Mouse (Mus musculus) 416B (cell line): ENCODE results near the gene Vmp1.

Experiments
- DNase-seq: peaks from one replicate; pipeline ENCODE4 v3.0.0; 2011; ENCODE audit warnings: low read depth

Vmp1 gene

GRCm38 (mm10) chr11:86600209-86600557, 83.5 kb downstream of the Vmp1 start:
- no peak for DNase-seq

DNA sequence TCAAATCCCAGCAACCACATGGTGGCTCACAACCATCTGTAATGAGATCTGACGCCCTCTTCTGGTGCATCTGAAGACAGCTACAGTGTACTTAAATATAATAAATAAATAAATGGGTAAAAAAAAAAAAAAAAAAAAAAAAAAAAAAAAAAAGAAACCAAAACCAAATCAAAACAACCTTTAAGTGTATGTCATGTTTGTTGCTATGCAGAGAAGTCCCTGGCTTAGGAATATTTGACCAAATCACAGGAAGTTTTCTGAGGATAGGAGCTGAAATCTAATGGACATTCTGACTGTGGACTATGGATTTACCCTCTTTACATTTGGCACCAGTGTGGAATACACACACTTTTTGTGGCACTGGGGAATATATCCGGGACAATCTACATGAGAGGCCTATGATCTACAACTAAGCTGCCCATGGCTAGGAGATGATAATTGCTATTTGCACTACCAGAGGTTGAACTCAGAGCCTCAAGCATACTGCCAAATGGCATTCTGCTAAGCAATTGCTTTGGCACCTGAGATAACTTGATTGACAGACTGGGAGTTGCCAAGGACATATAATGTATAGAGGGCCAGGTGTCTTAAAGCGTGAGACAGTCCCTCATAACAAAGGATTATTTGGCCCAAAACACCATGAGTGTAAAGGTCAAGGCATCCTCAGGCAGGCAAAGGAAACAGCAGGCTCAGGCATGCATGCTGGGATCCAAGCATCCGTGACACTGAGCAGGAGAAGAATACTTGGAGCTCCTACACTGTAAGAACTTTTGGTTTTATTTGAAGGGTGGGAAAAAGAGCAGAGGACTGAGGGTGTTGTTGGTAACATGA, 84.0 kb downstream of the Vmp1 start:
- DNase-seq: no peak

GRCm38 (mm10) chr11:86598572-86598971, 85.1 kb downstream of the Vmp1 start:
- no peak for DNase-seq

- no peak for DNase-seq
Observed at GRCm38 (mm10) chr11:86598154-86598553, 85.5 kb downstream of the Vmp1 start.

DNA sequence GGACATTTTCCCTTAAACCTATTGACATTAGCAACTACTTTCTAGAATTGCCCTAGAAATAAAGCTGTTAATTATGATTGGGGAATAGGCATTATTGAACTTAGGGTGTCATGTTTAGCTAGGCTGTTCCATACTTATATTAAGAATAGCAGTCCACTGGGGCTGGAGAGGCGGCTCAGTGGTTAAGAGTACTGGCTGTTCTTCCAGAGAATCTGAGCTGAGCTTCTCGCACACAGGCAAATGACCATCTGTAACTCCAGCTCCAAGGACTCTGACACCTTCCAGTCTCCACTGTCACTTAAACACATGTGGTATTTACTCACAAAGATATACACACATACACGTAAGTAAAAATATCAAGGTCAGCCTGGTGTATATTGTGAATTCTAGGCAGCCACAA, 86.7 kb downstream of the Vmp1 start:
- no peak for DNase-seq

DNA sequence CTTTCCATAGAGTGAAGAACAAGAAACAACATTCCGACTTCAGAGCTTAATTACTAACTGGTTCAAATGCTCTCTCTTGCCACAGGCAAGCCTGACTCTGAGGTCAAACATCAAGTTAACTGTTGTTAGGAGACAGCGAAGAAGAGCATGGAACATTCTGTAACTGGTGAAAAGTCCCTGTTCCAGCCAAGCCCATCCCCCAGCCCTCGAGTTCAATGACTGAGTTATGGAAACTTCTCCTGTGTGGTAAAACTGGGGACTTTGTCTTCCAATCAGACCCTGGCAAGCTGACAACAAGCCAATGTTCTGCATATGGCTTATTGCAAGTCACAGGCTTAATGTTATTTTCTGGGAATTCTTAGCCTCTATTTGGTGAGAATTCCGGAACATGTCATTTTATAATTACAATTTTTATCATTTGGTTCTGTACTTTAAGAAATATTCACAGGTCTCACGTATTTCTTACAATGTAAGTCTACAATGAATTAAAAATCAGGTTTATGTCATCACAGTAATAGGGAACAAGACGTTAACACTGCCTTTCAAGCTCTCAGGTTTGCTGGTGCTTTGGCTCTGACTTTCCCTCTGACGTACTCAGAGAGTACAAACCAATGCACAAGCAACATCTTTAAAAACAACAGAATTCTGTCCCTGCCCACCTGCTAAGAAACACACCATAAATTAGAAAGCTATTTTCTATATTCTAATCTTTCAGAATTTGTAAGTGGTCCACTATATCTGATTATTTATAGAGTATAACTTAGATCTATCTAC, 87.3 kb downstream of the Vmp1 start:
- no peak for DNase-seq

DNA sequence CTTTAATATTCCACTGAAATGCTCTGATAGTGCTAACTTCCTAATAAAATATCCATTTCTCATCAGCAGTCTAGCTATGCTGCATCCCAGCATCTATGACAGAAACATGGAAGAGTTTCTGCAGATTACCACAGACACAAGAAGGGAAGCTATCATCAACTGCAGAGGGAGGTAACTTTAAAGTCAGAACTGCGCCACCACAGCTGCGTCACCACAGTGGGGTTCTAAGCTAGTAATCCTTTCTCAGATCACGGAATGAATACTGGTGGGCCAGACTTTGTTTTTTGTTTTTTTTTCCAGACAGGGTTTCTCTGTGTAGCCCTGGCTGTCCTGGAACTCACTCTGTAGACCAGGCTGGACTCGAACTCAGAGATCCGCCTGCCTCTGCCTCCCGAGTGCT, 88.3 kb downstream of the Vmp1 start:
- DNase-seq: no peak

GRCm38 (mm10) chr11:86594188-86594876, 89.3 kb downstream of the Vmp1 start:
- DNase-seq: no peak

GRCm38 (mm10) chr11:86593443-86593842, 90.2 kb downstream of the Vmp1 start:
- no peak for DNase-seq

DNA sequence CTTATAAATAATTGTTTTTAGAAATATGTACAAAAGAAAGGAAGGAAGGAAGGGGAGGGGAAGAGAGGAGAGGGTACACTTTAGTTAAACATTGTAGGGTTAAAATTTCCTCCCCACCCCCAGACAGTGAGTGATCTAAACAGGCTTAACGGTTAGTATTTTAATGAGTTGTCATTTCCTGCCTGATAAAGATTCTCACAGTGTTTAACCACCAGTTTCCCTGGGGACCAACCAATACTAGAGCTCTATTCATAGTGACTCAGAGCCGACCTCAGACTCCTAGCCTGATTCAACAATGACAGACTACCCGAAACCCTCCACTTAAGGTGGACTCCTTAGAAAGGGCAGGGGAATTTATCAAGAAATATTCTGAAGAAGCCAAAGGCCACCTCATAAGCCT, 90.6 kb downstream of the Vmp1 start:
- peak; percentile 97 for DNase-seq

DNA sequence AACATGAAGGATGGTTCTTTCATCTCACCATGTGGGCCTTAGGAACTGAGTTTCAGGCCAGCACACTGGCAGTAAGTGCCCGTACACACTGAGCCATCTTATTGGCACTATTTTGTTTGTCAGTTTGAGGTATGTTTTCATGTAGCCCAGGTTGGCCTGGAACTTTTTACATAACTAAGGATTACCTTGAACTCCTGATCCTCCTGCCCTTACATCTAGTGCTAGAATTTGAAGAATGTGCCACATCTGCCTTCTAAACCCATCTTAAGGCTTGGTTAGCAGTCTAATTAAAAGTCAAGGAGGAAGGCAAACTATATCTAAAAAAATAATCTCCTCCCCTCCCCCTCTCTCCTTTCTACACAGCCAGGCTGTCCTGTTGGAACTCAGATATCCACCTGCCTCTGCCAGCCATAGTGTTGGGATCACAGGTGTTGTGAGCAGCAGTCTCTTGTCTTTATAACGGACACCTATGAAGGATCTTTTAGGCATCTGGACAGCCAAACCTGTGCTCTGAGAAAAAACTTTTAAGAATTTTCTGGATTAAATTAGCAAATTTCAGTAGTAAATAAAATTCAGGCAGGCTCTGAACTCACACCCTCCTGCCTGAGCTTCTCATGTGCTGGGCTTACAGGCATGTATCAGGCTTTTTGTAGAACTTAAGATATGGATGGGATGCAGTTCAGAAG, 91.6 kb downstream of the Vmp1 start:
- DNase-seq: no peak

DNA sequence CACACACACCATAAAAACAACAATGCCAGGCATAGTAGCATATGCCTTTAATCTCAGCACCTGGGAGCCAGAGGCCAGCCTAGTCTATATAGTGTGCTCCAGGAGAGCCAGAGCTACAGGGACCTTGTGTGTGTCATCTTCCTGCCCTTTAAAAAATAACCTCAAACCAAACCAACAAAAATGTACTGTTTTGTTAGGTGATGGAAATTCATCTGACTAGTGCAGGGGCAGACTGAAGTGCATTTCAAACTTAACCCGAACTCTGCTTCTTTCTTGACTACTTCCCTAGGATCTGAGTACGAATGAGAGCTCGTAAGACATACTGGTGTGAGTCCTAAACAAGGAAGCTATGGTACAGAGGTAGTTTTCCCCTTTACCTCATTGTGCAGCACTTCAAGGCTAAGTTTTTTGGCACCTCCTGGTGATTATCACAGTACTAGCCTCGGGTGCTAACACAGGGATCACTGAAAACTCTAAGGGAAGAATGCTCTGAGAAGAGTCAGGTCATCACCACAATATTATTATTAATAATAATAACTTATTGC, 92.3 kb downstream of the Vmp1 start:
- DNase-seq: peak; percentile 66

DNA sequence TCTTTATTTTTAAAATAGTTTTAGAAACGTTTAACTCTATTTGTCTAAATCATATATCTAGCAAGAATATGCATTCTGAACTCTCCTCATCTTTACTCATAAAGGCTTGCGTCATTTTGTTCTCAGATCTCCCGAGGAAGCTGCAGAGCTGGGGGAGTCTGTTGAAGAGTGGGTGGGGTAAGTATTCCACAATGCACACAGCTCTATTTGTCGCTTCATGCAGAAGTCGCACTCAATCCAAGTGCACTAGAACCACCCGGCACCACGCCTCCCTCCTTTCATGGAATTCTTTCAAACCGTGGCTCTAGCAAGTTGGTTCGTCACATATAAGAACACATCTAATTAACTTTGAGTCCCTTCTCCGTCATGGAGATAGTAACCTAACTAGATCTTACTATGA, 93.1 kb downstream of the Vmp1 start:
- DNase-seq: no peak

DNA sequence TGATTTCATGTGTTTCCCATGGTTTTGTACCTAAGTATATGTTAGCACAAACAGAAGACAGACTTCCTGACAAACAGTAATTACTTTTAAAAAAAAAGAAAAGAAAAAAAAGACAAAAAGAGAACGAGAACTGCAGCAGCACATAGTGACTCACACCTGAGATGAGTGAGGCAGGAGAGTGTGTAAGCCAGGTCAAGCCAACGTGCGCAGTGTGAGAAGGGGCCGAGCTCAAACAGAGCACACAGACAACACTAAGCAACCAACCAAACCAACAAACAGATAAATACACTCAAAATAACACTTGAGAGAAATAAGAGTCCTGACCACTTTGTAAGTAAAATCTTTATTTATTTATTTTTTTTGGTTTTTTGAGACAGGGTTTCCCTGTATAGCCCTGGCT, 93.6 kb downstream of the Vmp1 start:
- no peak for DNase-seq

DNA sequence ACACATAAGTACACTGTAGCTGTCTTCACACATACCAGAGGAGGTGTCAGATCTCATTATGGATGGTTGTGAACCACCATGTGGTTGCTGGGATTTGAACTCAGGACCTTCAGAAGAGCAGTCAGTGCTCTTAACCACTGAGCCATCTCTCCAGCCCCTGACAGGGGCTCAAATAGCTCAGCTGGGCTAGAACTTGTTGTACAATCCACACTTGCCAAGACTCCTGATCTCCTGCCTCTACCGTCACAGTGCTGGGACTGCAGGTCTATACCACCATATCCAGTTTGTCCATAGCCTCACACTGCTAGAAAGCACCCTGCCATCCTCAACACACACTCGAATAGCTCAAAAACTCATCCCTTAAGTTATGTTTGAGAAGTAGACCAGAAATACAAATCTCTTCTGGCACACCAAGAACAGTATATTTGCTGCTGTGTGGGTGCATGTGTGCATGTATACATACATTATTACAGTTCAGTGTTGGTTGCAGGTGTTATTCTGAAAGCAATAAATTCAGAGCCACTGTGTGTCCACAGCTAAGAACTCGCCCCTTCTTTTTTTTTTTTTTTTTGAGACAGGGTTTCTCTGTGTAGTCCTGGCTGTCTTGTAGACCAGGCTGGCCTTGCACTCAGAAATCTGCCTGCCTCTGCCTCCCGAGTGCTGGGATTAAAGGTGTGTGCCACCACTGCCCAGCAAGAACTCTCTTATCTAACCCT, 94.9 kb downstream of the Vmp1 start:
- DNase-seq: no peak

DNA sequence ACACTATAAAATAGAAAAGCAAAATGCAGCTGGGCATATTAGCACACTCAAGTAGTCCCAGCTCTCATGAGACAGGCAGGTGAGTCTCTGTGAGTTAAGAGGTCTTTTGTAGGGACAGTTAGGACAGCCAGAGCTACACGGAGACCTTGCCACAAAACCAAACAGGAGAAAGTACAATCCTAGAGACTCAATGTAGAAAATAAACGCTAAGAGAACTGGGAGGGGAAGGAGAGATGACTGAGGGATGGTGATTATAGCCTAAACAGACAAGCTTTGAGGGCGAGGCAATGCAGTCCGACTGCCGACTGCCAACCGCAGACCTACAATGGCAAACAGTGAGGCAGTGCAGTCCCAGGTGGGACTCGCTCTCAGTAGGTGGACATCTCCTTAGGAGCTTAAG, 95.8 kb downstream of the Vmp1 start:
- peak; percentile 73 for DNase-seq

DNA sequence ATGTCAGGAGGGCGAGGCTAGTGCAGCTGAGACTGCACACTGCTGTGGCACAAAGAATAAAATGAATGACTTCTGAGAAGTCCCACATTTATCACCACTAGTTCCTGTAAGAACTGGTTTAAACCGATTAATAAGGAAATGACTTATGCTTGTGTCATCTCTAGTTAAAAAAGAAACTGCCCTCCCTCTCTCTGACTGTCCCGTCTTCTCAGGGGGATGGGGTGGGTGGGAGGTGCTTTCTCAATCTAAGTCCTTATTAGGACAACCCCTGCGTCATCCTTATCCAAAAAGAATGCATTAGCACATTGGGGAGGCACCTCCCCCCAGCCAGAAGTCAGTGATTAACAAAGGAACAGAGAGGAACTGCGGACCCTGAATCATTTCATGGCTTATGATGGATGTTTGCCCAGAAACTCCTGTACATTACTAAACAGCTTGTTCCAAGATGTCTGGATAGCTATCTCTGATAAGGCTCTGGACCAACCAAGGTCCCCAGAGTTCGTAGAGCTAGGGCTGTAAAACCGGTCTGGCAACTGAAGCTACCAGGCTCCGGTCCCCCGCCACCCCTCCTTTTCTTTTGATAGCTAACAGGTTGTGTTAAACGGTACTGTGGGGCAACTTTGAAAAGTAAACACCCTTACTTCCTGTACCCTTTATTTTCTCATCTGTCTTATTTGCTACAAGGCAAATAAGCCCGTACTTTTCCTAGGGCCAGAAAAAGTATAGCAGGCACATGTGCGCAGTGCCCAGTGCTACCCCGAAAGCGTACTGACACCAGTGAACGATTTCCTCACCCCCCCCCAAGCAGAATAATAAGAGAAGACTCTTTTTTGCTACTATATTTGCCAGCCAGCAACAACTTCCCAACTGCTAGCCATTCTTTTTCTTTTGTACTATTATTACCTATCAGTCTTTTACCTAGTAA, 96.5 kb downstream of the Vmp1 start:
- DNase-seq: peak; percentile 100

GRCm38 (mm10) chr11:86586177-86586867, 97.3 kb downstream of the Vmp1 start:
- DNase-seq: no peak

- DNase-seq: no peak
Observed at GRCm38 (mm10) chr11:86585598-86585984, 98.0 kb downstream of the Vmp1 start.
